Mouse (Mus musculus) thymus, postnatal 10 days (tissue): ENCODE measurements around the gene Slc22a23.

Source experiments
- DNase-seq, 2 experiments: peaks; one replicate each; pipeline ENCODE4 v3.0.0; 2021; ENCODE audit warnings: low spot score in 2 of 2

The Slc22a23 gene

GRCm38 (mm10) chr13:34269376-34269991, 75.5 kb downstream of the Slc22a23 start:
- DNase-seq: no peak

- DNase-seq: no peak
Observed at GRCm38 (mm10) chr13:34266942-34267660, 77.9 kb downstream of the Slc22a23 start.

- no peak for DNase-seq
Observed at GRCm38 (mm10) chr13:34266067-34266466, 78.9 kb downstream of the Slc22a23 start.

- DNase-seq: no peak
Observed at GRCm38 (mm10) chr13:34265576-34265975, 79.4 kb downstream of the Slc22a23 start.

- no peak for DNase-seq
Observed at GRCm38 (mm10) chr13:34265022-34265565, 79.9 kb downstream of the Slc22a23 start.

- DNase-seq: no peak
Observed at GRCm38 (mm10) chr13:34264508-34264907, 80.5 kb downstream of the Slc22a23 start.

- no peak for DNase-seq
Observed at GRCm38 (mm10) chr13:34258765-34259164, 86.2 kb downstream of the Slc22a23 start.

GRCm38 (mm10) chr13:34257177-34257576, 87.8 kb downstream of the Slc22a23 start:
- DNase-seq: no peak

GRCm38 (mm10) chr13:34256676-34257075, 88.3 kb downstream of the Slc22a23 start:
- DNase-seq: no peak

GRCm38 (mm10) chr13:34255297-34255696, 89.7 kb downstream of the Slc22a23 start:
- DNase-seq: no peak

- DNase-seq: no peak
Observed at GRCm38 (mm10) chr13:34254691-34255090, 90.3 kb downstream of the Slc22a23 start.

- DNase-seq: no peak
Observed at GRCm38 (mm10) chr13:34253736-34254135, 91.2 kb downstream of the Slc22a23 start.

- no peak for DNase-seq
Observed at GRCm38 (mm10) chr13:34248941-34249920, 95.8 kb downstream of the Slc22a23 start.

- no peak for DNase-seq
Observed at GRCm38 (mm10) chr13:34248107-34248506, 96.9 kb downstream of the Slc22a23 start.

- DNase-seq: no peak
Observed at GRCm38 (mm10) chr13:34246821-34247220, 98.2 kb downstream of the Slc22a23 start.

- no peak for DNase-seq
Observed at GRCm38 (mm10) chr13:34245216-34245615, 99.8 kb downstream of the Slc22a23 start.

- no peak for DNase-seq
Observed at GRCm38 (mm10) chr13:34244186-34244585, 100.8 kb downstream of the Slc22a23 start.

GRCm38 (mm10) chr13:34242211-34242610, 102.8 kb downstream of the Slc22a23 start:
- no peak for DNase-seq

- DNase-seq: no peak
Observed at GRCm38 (mm10) chr13:34240087-34240428, 104.9 kb downstream of the Slc22a23 start.

- DNase-seq: no peak
Observed at GRCm38 (mm10) chr13:34239371-34240086, 105.5 kb downstream of the Slc22a23 start.

GRCm38 (mm10) chr13:34238646-34239290, 106.2 kb downstream of the Slc22a23 start:
- DNase-seq: no peak
